In the genomic region with DNA sequence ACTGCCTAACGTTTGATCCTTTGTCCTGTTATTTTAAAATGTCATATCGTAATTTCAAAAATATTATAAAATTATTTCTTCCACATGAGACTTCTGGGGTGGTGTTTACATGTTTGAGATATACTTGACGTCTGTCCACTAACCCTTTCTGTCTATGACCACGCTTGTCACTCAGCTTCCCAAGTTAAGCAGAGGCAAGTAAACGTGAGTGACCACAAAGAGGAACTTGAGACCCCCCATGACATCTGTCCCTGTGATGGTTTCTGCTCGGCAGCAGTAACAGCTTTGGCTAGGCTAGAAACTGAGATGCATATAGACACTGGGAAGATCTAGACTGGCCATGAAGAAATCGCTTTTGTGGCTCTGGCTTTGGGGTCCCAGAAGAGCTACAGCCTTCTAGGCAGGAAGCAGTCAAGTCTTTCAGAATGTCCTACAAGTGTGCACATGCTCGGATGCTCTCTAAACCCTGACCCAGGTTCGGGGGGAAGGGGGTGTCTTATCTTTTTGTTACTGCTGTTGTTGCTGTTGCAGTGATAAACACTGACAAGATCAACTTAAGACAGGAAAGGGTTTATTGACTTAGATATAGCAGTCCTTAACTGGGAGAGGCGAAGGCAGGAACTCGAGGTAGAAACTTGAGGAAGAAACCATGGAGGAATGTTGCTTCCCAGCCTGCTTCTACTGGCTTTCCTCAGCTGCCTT, we compare ENCODE assay signal across 23 mouse cellular contexts.
DNase-seq lines count a peak whose midpoint lies in the region; ATAC-seq lines count a peak whose summit lies in the region.
"Had no signal": no experiment of that assay in that cellular context is flagged by ENCODE, and none has a peak within 500 bp of the region (broad histone marks: within the 10 kb centered on the region; RNA-seq: fewer than 3 reads in every experiment).

No protein-coding gene starts in this region.

- H3K4me1 ChIP-seq in liver, embryonic 11.5 days (replicated peaks; ENCODE audit: control insufficient read depth, insufficient read depth, low read length) = peaks cover 14% of the 10 kb centered on the region
- peaks cover 13% of the 10 kb centered on the region for H3K4me1 ChIP-seq in liver, embryonic 13.5 days (replicated peaks)
- H3K4me1 ChIP-seq: embryonic facial prominence, embryonic 15.5 days; forebrain, embryonic 15.5 days had no signal

- DNase-seq in liver, embryonic 11.5 days (ENCODE audit: low spot score) = no peak
- no peak for DNase-seq in liver
- peak; percentile 16 for DNase-seq in MEL-GATA-1-ER (ENCODE audit: extremely low read depth, low read depth)
- DNase-seq in liver, embryonic 13.5 days = no peak
- no peak for DNase-seq in heart, adult 9 months (ENCODE audit: low spot score in 2 of 2)
- no peak for DNase-seq in heart, postnatal 25 days (ENCODE audit: low spot score)
- DNase-seq: adrenal gland, adult 2 months; adrenal gland, postnatal 25 days; cerebellum, adult 18-20 months; cerebellum, adult 9-11 months; cerebellum, postnatal 36 days; gastrocnemius, postnatal 36 days; heart, adult 18-20 months; heart, postnatal 4 days; kidney, adult 11 months had no signal

- no peak overlapping the region for H3K27ac ChIP-seq in liver, embryonic 11.5 days (ENCODE audit: low read depth, low read length)
- no peak overlapping the region for H3K27ac ChIP-seq in liver, embryonic 13.5 days
- H3K27ac ChIP-seq: embryonic facial prominence, embryonic 15.5 days; forebrain, embryonic 15.5 days; heart, embryonic 13.5 days; hindbrain, embryonic 13.5 days; hindbrain, postnatal 0 days had no signal

- no peak overlapping the region for H3K4me3 ChIP-seq in liver, embryonic 11.5 days (ENCODE audit: low read depth, low read length)
- H3K4me3 ChIP-seq in liver, embryonic 13.5 days (replicated peaks) = no peak overlapping the region
- H3K4me3 ChIP-seq: embryonic facial prominence, embryonic 15.5 days; forebrain, embryonic 15.5 days; heart, embryonic 13.5 days; hindbrain, embryonic 13.5 days had no signal

- no peaks in the 10 kb centered on the region for H3K27me3 ChIP-seq in liver, embryonic 11.5 days (replicated peaks; ENCODE audit: control insufficient read depth, insufficient read depth, low read length)
- no peaks in the 10 kb centered on the region for H3K27me3 ChIP-seq in liver, embryonic 13.5 days
- H3K27me3 ChIP-seq: embryonic facial prominence, embryonic 15.5 days; forebrain, embryonic 15.5 days; heart, embryonic 13.5 days; hindbrain, embryonic 13.5 days; Patski had no signal

- ATAC-seq in liver, embryonic 11.5 days (replicated peaks; ENCODE audit: low FRiP score) = peak; percentile 37; the same call in 1 of the 2 replicates
- ATAC-seq in liver, embryonic 13.5 days (ENCODE audit: low read depth) = peak; percentile 39; the same call in 1 of the 2 replicates
- no peak for ATAC-seq in erythroblast, adult 5-6 weeks (replicated peaks; ENCODE audit: low FRiP score, poor library complexity, severe bottlenecking)
- ATAC-seq: activated CD4-positive, CD25-positive, alpha-beta regulatory T cell, adult 4 months; forebrain, embryonic 15.5 days; hindbrain, postnatal 0 days; Patski had no signal

- intact Hi-C loops in heart, postnatal 25 days (cut with DNase I) = no loop called here

- no peaks in the 10 kb centered on the region for H3K9me3 ChIP-seq in liver, embryonic 11.5 days (ENCODE audit: control insufficient read depth, low read length)
- no peaks in the 10 kb centered on the region for H3K9me3 ChIP-seq in liver, embryonic 13.5 days (replicated peaks)
- H3K9me3 ChIP-seq: embryonic facial prominence, embryonic 15.5 days; forebrain, embryonic 15.5 days; heart, embryonic 13.5 days; hindbrain, embryonic 13.5 days had no signal

- H3K4me2 ChIP-seq in liver, embryonic 11.5 days = no peak overlapping the region
- H3K4me2 ChIP-seq in liver, embryonic 13.5 days = no peak overlapping the region
- H3K4me2 ChIP-seq: embryonic facial prominence, embryonic 15.5 days; forebrain, embryonic 15.5 days; heart, embryonic 13.5 days; hindbrain, embryonic 13.5 days had no signal

- no peaks in the 10 kb centered on the region for H3K36me3 ChIP-seq in liver, embryonic 11.5 days (ENCODE audit: control insufficient read depth, insufficient read depth, low read length)
- no peaks in the 10 kb centered on the region for H3K36me3 ChIP-seq in liver, embryonic 13.5 days
- H3K36me3 ChIP-seq: embryonic facial prominence, embryonic 15.5 days had no signal

- WGBS in liver, embryonic 11.5 days = 35% methylated on average over 11 of the region's 11 CpGs
- 17% methylated on average over 11 of the region's 11 CpGs for WGBS in liver, embryonic 13.5 days (ENCODE audit: insufficient replicate concordance)

- no peak overlapping the region for H3K9ac ChIP-seq in liver, embryonic 11.5 days (ENCODE audit: low read depth, low read length)
- H3K9ac ChIP-seq in liver, embryonic 13.5 days = no peak overlapping the region
- H3K9ac ChIP-seq: embryonic facial prominence, embryonic 15.5 days; forebrain, embryonic 15.5 days; heart, embryonic 13.5 days; hindbrain, embryonic 13.5 days had no signal
